Mouse (Mus musculus) megakaryocyte progenitor cell, adult 5-6 weeks (primary cell): Measurements from ENCODE around the gene Tspan15. TPM values are rescaled to one million over a fixed set of nuclear protein-coding genes. Genes with fewer than 3 reads are reported as not detected.
A peak's percentile ranks its signal among the peaks of the same experiment; 100 is the strongest.

Experiments used
- ATAC-seq: replicated peaks from 2 replicates; pipeline ENCODE4 v1.8.0; 2016; ENCODE audit warnings: mild to moderate bottlenecking, moderate TSS enrichment, inconsistent platforms; ENCODE audit not compliant: poor library complexity
- total RNA-seq, 2 experiments: library from RNA; stranded (forward) in 1 of 2; stranded (reverse) in 1 of 2; fragments of 157-497, 149-512 nt in 1 of 2; fragments of 200-1000 nt in 1 of 2; gene quantifications; 2 replicates each; pipeline versions ENCODE4 v1.2.3 to v1.2.4; 2015 to 2017

The Tspan15 gene
- total RNA-seq, 2 experiments from 2014 or later, result 0.21 to 0.49 TPM

DNA sequence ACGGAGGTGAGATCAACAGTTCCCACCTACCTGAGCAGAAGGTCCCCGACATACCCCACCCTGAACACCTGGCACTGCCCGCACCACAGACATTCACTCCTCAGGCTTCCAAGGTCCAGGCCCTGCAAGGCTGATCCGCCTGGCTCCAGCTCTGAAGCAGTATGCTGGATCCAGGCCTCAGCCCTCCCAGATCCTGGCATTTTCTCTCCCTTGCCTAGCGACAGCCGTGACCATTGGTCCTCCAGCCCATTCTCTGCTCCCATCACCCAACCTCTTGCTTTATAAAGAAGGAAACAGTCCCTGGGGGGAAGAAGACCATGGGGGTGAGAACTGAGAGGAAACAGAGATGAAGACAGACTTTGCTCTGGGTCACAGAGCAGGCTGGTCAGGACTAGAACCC, 37.0 kb downstream of the Tspan15 start:
- ATAC-seq, result no peak

- ATAC-seq, result peak; percentile 43
These were observed 38.3 kb downstream of the Tspan15 start for GRCm38 (mm10) chr10:62192701-62193157.

GRCm38 (mm10) chr10:62190821-62191220, 40.2 kb downstream of the Tspan15 start:
- ATAC-seq, result no peak

DNA sequence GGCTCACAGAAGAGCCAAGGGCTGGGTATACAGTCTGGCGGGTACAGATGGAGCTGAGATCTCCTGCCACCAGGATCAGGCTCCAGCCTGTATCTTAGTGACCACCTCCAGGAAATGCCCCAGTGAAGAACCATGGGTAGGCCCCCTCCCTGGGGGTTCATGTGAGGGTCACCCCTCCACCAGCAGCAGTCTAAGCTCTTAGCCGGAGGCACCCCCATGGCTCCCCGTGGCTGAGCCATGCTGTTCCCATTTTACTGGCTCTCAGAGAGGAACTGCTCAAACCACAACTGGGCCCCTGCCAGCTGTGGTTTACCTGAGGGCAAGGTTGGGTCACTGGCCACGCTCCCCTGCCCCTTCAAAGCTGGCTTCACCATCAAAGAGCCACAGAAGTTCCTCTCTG, 41.1 kb downstream of the Tspan15 start:
- peak; percentile 41 for ATAC-seq

DNA sequence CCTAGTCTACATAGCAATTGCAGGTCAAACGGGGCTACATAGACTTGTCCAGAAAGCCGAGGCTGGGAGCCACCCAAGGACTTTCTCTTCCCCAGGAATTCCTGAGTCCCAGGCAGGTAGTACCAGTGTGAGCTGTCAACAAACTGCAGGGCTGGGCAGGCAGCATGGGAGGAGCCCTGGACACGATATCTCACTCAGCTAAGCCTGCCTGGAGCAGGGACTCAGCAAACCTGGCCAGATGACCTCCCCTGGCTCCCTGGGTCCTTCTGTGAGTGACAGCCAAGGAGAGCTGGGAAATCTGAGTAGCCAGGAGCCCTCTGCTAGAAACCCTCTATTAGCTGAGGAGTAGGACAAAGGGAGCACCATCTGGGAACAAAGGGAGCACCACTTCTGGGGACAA, 41.7 kb downstream of the Tspan15 start:
- ATAC-seq, result no peak

DNA sequence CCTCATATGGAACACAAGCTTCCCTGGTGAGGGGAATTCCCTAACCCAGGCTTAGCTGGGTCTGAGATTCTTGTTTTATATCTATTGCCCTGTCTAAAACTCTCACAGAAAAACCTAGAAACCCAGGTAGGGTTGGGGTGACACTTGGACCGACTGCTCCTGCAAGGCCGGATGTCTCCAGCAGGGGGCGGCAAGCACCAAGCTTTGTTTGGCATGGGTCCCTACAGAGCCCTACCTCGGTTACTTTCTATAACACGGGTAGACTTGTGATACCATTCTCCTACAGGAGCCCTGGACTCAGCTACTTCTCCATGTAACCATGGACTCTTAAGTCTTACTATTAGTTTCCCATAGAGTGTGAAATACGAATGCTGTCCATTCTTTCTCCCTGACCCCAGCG, 44.2 kb downstream of the Tspan15 start:
- ATAC-seq, result peak; percentile 48

GRCm38 (mm10) chr10:62183053-62183452, 48.0 kb downstream of the Tspan15 start:
- peak; percentile 94 for ATAC-seq

GRCm38 (mm10) chr10:62182471-62183014, 48.5 kb downstream of the Tspan15 start:
- ATAC-seq, result peak; percentile 50

DNA sequence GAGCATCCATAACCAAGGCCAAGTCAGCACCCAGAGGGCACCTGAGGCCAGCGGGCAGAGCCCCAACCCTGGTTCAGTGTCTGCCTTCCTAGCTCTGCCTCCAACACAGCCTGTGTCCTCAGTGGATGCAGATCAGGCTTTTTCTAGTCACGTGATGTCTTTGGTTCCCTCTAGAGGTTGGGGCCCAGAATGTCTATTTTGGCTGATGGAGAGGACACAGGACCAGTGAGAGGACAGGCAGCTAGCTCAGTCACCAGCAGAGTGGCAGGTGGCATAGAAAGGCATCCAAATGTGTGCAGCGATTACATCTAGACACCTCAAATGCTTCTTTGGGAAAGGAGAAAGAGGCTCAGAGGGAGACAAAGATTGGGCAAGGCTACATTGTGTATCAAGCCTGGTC, 49.4 kb downstream of the Tspan15 start:
- no peak; the same call in 1 of the 2 replicates for ATAC-seq

DNA sequence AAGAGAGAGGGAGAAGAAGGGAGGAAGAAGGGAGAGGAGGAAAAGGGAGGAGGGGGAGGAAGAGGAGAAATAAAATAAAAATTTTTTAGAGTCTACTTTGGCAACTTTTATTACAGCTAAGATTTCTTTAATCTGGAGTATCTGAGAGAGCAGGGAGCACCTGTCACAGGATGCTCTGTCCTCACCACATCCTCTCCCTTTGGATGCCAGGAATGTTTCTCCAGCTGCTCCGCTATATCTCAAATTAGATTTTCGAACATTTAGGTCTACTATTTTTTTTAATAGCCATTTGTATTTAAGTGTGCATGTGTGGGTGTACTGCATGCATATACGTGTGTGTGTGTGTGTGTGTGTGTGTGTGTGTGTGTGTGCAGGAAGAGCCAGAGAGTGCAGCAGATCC, 51.1 kb downstream of the Tspan15 start:
- no peak for ATAC-seq

GRCm38 (mm10) chr10:62174533-62175313, 56.3 kb downstream of the Tspan15 start:
- ATAC-seq, result no peak

GRCm38 (mm10) chr10:62173941-62174448, 57.1 kb downstream of the Tspan15 start:
- ATAC-seq, result no peak

GRCm38 (mm10) chr10:62172841-62173553, 58.1 kb downstream of the Tspan15 start:
- ATAC-seq, result no peak

GRCm38 (mm10) chr10:62162410-62162809, 68.6 kb downstream of the Tspan15 start:
- ATAC-seq, result no peak

DNA sequence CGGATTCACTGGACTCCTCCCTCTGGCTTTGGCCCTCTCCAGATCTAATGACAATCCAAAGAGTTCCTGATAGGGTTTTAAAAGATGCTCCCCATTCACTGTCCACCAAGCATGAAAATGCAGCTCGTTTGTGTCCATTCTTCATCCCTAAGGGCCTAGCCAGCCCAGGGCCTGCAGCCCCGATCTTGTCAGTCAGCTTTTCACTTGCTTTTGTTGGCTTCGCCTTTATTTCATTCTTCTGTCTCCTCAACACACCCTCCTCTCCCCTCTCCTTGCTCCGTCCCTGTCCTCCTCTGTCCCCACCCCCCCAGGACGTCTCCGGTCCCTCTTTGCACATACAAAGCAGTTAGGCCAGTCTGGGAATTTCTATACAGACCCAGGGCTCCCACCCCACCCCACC, 81.1 kb downstream of the Tspan15 start:
- ATAC-seq, result no peak

DNA sequence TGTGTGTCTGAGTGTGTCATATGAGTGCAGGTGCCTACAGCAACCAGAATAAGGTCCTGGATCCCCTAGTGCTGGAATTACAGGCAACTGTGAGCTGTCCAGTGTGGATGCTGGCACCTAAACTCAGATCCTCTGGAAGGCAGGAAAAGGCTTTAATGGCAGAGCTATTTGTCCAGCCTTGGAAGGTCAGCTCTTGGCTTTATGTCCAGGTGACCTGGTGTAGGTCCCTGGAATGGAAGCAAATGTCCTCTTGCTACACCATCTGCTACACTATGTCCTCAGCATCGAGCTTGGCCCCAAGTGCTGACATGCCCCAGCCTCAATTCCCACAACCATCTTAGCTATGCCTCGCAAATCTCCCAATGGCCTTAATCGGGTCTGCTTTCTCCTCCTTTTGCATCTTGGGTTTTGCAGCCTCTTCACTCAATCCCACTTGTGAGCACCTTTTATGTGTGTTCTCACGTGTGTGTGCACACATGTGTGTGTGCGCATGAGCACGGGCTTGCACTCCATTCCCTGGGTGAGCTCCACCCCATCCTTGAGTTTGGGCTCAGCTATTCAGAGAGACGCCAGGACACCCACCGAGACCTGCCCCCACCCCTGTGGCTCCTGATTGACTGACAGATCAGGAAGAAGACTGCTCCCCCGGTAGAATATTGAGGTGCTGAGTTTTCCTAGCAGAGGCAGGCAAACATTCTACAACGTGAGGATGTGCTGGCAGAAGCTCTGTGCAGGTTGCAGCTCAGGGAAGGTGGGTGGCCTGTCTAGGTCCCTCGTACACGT, 83.4 kb downstream of the Tspan15 start:
- ATAC-seq, result no peak

DNA sequence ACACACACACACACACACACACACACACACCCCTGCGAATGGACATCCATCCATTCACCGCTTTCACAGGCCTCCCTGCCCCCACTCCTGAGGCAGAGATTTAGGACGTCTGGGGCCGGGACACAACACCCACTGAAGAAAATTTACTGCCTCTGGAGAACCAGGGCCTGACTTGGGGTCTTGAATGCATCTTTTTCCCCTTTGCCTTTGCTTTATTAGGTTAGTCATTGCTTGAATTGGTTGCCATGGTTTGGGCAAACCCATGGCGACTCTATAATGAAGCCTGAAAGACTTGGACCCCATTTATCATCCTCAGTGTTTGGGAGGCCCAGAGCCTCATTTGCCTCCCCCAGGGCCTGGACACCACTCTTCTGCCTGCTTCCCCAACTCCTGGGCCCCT, 85.1 kb downstream of the Tspan15 start:
- no peak for ATAC-seq

GRCm38 (mm10) chr10:62143820-62144219, 87.2 kb downstream of the Tspan15 start, which contains the start of gene Fam241b:
Gene Fam241b, minus strand, starts transcription at chr10:62143920.
- ATAC-seq, result no peak

- no peak for ATAC-seq
These were observed 93.0 kb downstream of the Tspan15 start for GRCm38 (mm10) chr10:62138040-62138439.

DNA sequence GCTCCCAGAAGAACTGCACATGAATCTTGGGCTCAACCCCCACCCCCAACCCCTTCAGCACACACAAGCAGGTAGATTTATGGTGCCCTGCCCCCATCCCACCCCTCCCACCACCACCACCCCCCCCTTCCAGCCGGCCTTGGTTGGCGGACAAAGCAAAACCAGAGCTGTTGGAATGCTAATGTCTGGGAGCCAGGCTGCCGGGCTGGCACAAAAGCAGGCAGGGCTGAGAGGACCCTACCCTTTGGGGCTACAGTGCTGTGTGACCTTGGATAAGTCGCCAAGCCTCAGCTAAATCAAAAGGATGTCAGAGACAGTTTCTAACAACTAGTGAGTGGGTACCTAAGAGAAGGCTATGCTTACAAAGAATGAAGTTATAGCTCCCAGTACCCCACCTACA, 93.9 kb downstream of the Tspan15 start:
- ATAC-seq, result no peak
